Mouse (Mus musculus) olfactory bulb, adult 2 months (tissue): ENCODE data around the gene Slc25a21.

Source experiments
- CTCF ChIP-seq: fragments of 200-500 bp; IDR thresholded peaks from 2 replicates; pipeline ENCODE4 v1.5.1; 2012; ENCODE audit warnings: low read depth, mild to moderate bottlenecking, low read length, moderate library complexity; ENCODE audit not compliant: insufficient read depth
- POLR2A ChIP-seq: fragments of 200-500 bp; IDR thresholded peaks from 2 replicates; pipeline ENCODE4 v1.6.1; 2012; ENCODE audit warnings: mild to moderate bottlenecking, low read depth, low read length, moderate library complexity; ENCODE audit not compliant: insufficient read depth

GRCm38 (mm10) chr12:57076606-57077005, 120.7 kb downstream of the Slc25a21 start:
- TF ChIP-seq CTCF (no peak), POLR2A (no peak)
